Mouse (Mus musculus): Measurements from ENCODE around the gene Kctd15.

Gene Kctd15

DNA sequence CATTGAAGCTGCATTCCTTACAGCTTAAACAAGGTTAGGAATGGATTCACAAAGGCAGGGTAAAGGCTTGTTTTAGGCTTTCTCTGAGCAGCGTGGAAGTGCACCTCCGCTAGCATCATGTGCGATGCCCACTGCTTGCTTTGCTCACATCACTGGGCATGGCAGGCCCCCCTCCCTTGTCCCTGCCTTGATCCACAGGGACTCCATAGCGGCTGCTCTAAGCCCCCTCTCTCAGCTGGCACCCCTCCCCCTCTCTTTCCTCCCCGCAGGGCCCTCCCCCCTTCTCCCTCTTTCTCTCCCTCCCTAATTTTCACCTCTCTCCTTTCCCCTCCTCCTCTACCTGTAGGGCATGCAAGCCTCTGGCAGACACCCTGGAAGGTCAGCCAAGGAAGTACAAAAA, 5.7 kb upstream of the Kctd15 start:
- DNase-seq, result no peak

DNA sequence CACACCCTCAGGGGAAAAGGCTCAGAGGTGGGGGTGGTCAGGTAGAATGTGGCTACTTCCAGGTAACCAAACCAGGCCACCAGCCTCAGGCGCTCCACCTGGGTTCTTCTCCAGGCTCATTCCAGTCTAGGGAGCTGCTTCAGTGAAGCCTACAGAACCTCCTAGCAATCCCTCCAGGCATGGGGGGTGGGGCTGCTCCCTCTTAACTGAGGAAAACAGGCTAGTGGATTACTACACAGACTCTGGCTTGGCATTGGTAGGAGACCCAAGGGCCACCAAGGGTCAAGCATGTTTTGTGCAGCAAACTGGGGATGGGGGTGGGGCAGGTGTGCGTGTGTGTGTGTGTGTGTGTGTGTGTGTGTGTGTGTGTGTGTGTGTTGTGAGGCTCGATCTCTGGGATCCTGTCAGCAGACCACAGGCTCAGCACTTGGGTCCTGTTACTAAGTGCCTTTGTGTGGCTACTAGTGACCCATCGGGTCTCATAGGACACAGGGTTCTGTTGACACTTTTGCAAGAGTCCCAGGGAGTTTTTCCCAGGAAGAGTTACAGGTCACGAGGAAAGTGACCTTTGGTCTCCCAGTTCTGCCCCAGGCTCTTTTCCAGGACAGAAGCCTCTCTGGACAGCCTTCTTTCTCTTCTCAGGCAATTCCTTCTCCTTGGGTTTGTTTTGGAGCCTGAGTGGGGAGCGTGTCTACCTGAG, 3.0 kb upstream of the Kctd15 start:
- DNase-seq, result no peak

- peak; percentile 83 for DNase-seq
Observed at GRCm38 (mm10) chr7:34655086-34655839, 1.3 kb downstream of the Kctd15 start.

GRCm38 (mm10) chr7:34654441-34655085, 2.0 kb downstream of the Kctd15 start:
- DNase-seq, result no peak

DNA sequence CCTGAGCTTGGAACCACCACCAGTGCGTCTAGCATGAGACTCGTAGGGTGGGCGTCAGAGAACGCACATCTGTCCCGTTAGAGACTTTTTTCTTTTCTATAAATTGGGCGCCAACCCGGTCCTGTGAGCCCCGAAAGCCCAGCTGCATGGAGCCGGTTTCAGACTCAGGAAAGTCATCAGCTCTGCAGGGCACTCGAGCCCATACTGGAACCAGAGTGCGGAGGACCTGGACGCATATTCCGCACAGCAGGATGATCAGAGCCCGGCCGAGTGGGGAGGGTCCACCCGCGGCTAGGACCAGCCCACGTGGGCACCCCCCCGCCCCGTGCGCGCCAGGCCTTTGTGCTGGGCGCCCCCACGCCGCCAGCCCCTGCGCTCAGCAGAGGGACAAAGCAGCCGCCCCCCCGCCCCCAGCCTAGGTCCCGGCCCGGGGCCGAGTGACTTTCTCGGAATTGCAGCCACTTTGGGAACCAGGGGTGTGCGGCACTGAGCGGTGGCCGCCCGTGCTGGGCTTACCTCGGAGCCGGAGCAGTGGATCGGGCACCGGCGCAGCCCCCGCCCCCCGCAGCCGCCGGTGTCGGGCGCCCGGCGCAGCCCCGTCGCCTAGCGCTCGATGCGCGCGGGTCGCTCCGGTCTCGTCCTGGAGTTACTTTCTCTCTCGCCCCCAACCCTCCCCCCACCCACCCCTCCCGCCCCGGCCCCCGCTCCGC, 2.6 kb downstream of the Kctd15 start:
- DNase-seq, result no peak

DNA sequence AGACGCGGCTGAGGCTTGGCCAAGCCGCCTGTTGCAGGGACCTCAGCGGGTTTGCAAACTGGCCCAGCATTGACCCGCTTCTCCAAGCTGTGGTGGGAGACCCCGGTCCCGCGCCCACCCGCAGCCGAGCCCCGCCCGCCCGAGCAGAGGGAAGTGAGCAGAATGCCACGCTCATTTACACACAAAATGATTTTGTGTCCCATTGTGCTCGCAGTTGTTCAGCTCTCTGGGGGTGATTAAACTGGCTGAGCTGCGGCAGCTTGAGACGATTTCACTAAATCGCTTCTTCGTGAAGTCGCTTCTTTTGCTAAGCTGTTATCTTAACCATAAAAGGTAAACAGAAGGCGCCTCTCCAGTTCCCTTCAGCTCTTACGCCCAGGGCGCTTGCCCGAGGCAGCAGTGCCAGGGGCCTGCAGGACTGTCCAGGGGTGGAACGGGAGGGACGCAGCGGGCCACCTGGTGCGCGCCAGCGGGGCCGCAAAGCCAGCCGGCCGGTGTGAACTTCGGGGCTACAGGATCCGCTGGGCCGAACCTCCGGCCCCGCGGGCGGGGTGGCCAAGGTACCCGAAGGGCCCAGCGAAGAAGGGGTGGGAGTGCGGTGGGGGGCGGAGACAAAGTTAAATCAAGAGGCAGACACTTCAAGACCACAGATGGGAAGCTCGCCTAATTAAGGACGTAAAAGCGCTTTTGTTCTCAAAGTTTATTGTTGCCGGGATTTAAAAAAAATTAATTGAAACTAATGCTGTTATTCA, 3.6 kb downstream of the Kctd15 start:
- no peak for DNase-seq

- no peak for DNase-seq
Observed at GRCm38 (mm10) chr7:34651381-34651780, 5.2 kb downstream of the Kctd15 start.

GRCm38 (mm10) chr7:34647052-34647451, 9.5 kb downstream of the Kctd15 start:
- no peak for DNase-seq

DNA sequence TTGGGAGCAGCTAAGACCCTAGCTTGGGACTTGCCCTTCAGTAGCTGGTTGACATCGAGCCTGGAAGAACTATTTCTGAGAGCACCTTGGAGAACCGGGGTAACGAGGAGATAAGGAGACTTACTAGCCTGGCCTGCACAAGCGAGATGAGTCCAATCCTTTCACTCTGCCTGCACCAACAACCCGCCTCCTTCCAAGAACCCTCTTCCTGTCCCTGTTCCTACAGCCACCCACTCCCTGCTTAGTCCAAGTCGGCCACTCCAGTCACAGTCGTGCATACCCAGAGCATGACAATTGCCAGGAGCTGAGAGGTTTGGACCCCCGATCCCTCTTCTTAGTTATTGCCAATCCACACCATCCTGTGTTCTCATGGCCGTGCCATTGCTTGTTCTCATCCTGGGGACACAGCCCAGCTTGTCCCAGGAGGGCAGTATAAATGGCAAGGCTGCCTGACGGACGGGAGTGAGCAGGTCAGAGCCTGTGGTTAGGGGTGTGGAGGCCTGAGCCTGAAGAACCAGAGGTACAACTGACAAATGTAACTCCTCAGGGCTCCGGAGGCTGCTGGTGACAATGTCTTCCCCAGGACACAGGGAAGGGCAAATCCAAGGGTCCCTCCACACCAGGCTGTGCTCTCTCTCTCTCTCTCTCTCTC, 10.3 kb downstream of the Kctd15 start:
- DNase-seq, result no peak

- DNase-seq, result no peak
Observed at GRCm38 (mm10) chr7:34645623-34646022, 10.9 kb downstream of the Kctd15 start.

DNA sequence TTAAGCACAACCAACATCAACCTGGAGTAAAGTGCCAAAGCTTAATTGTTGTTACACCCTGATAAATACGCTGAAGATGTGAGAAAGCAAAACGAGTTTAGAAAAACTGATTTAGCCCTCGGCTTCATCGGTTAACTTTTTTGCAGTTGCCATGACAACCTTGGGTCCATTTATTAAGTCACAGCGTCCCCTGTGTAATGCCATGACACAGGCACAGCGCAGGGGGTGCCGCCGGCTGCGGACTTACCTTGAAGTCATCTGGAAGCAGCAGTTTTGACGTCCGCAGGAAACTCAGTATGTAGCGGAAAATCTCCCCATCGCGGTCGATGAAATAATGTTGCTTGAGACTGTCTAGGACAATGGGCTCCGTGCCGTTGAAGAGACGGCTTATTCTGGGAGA, 11.9 kb downstream of the Kctd15 start:
- no peak for DNase-seq

GRCm38 (mm10) chr7:34643329-34643728, 13.2 kb downstream of the Kctd15 start:
- DNase-seq, result no peak

DNA sequence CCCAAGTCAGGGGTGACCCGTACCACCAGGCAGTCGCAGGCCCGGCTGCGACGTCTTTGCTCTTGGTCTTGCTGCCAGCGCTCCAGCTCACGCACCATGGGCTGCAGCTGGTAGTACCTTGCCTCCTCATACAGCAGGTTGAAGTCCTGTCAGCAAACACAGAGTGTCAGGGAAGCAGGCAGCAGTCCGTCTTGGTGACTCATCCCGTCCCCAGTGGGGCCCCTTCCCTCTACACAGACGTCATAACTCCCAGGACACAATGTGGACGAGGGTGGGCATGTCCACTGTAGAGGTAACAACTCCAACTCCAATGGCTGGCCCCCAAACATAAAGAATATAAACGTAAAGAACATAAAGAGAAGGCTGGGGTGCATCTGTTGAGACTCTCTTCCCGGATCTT, 14.6 kb downstream of the Kctd15 start:
- no peak for DNase-seq

DNA sequence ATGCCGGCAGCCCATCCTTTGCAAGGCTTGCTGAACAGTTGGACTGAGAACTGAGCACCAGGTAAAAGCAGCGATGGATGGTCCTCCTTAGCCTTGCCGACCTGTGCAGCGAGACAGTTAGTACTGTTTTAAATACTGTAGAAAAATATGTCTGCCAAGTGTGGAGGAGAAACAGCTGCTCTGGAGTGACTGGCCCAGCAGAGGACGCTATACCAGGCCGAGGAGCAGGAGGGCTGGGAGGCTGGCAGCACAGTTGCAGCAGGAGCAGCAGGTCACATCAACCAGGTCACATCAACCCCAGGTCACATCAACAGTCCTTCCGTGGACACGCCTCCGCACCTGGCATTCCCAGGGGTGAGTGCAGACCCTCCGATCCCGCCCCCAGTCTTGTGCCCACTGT, 16.7 kb downstream of the Kctd15 start:
- no peak for DNase-seq

GRCm38 (mm10) chr7:34636661-34637060, 19.9 kb downstream of the Kctd15 start:
- DNase-seq, result no peak

DNA sequence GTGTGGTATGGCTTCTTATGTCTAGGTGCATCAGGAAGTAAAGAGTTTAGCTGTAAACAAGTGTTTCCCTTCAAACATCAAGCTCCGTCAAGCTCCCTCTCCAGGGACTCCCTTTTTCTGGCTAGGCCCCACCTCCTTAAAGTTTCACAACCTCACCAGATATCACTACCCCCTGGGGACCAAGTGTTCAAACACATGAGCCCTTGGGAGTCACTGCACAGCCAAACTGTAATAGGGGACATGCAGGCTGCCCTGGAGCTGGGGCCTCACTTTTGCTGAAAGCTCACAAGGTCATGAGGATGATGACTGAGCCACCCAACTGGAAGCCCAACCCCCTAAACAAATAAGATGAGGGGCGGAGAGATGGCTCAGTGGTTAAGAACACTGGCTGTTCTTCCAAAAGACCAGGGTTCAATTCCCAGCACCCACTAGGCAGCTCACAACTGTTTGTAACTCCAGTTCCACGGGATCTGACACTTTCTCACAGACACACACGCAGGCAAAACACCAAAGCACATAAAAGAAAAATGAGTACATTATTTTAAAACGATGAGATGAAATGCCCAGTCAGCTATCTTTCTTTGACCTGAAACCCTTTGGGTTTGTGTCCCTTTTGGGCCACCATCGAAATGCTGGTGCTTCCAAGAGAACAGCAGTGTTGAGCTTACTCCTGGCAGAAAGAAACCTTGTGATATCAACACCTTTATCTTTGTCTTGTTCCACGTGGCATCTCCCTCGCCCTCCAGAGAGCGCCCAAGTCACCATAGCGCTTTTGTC, 23.4 kb downstream of the Kctd15 start:
- DNase-seq, result no peak

DNA sequence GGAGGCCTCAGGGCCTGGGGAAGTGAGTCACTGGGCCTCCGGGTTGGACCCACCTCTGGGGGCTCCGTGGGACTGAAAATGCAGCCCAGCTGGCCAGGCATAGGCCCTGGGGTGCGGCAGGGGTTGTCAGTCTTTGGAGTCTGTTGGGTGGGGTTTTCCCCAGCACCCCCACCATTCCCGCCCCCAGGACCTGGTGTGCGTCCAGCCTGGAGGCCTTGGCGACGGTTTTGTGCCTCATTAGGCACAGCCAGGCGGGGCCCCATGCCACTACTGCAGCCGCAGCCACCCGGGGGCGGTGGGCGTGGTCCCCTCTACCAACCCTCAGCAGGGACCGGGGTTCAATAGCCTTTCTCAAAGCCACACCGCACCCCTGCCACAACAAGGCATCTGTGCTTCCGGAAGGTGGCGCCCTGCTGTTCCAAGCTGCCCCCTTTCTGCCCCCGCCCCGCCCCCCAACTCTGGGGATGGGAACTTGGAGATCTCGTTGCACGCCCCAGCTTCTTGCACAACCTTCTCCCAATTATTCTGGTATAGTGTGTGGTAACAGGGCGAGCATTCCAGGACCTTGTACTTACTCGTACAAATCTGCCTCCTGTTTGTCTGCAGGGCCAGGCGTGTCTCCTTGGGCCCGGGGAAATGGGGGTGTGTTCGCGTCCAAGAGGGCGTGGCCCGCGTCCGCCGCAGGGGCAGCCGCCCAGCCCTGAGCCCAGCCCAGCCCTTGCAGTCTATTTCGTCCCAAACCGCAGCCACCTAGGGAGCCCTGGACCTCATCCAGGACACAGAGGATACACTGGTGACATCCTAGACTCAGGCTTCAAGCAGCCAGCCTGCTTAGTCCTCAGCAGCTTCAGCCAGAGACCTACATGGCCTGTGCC, 26.1 kb downstream of the Kctd15 start:
- peak; percentile 63 for DNase-seq

- no peak for DNase-seq
Observed at GRCm38 (mm10) chr7:34629702-34630210, 26.8 kb downstream of the Kctd15 start.

GRCm38 (mm10) chr7:34620411-34620810, 36.1 kb downstream of the Kctd15 start:
- DNase-seq, result no peak
